Mouse (Mus musculus): ENCODE results near the gene Adam19. TPM values are rescaled to one million over a fixed set of nuclear protein-coding genes. Genes with fewer than 3 reads are reported as not detected.

Adam19 gene
- total and polyA plus RNA-seq, 3 experiments: 3.0 to 9.0 (median 4.5) TPM

DNA sequence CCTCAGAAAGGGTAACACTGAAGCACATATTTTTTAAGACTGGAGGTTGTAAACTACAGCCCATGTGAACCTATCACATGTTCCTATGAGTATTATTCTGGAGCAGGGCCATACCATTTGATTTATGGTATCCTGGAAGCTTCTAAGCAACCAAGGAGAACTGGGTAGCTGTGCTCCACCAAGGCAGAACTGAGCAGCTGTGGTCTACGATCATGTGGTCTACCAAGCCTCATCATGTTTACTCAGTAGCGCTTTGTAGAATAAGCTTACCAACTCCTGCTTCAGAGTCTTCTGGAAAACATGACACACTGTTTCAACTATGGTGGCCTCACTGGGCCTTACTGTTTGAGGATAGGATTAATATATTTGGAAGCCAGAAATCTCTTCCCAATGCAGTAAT is 60.7 kb downstream of the Adam19 start (continued):
- TF ChIP-seq JUN (IDR thresholded peaks at IDR 0.05; ENCODE audit: insufficient read depth, low read depth, low read length): peak; percentile 55; the same call in 1 of the 2 replicates
- TF ChIP-seq SMC3 (IDR thresholded peaks at IDR 0.05; ENCODE audit: low read depth, low read length): no peak
- TF ChIP-seq EP300 (IDR thresholded peaks at IDR 0.05; ENCODE audit: low read length): no peak
- TF ChIP-seq ZMIZ1 (IDR thresholded peaks at IDR 0.05; ENCODE audit: low read depth, low read length): no peak
- no peak for TF ChIP-seq TCF12 (IDR thresholded peaks at IDR 0.05; ENCODE audit: low read depth, low read length)
- no peak for TF ChIP-seq CHD1 (IDR thresholded peaks at IDR 0.05; ENCODE audit: low read depth, low read length)
- 0 out of 2 replicates have a peak, but pooled peaks have one; percentile 3 for TF ChIP-seq USF1 (IDR thresholded peaks at IDR 0.05; ENCODE audit: low read depth, low read length)
- no peak for TF ChIP-seq HCFC1 (IDR thresholded peaks at IDR 0.05; ENCODE audit: low read depth, low read length)
- TF ChIP-seq MEF2A (IDR thresholded peaks at IDR 0.05; ENCODE audit: borderline replicate concordance, low read depth, low read length): no peak
- peak; percentile 78 for TF ChIP-seq JUND (conservative IDR thresholded peaks at IDR 0.05; ENCODE audit: low read depth, low read length)

DNA sequence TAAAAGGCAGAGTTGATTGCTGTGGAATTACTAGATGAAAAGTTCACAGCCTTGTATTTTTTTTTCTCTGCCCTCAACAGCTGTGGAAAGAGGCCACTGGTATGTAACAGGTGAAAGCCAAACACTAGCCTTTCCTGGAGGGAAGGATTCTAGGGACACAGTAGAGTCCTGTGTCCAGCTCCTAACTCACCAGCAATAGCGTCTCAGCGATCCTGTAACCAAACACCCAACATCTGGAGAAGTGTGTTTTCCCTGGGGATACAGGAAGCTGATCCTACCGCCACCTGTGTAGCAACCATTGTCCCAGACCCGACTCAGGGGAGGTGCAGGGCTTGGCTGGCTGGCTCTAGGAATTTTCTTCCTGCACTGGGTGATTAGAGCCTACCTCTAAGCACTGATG is 63.8 kb downstream of the Adam19 start:
- H3K27me3 ChIP-seq (replicated peaks): no peaks in the 10 kb centered on the region
- H3K36me3 ChIP-seq (replicated peaks in 1 of 2; ENCODE audit: control insufficient read depth in 1 of 2, insufficient read depth in 1 of 2, low read length in 1 of 2): no peaks in the 10 kb centered on the region
- no peak overlapping the region for H3K4me3 ChIP-seq (replicated peaks in 1 of 3; ENCODE audit: low read depth in 2 of 3, low read length in 2 of 3, poor library complexity in 1 of 3)
- H3K4me1 ChIP-seq (ENCODE audit: control insufficient read depth in 1 of 2, insufficient read depth in 2 of 2): peaks cover 4 to 47% of the 10 kb centered on the region in 2 experiments; a peak in 2 of 4 replicates
- no peak overlapping the region for H3K4me2 ChIP-seq (ENCODE audit: insufficient read depth, low read depth, poor library complexity, severe bottlenecking)
- TF ChIP-seq UBTF (IDR thresholded peaks at IDR 0.05; ENCODE audit: low read depth, low read length) (no peak), MXI1 (IDR thresholded peaks at IDR 0.05; ENCODE audit: low read depth, low read length) (no peak), JUN (IDR thresholded peaks at IDR 0.05; ENCODE audit: insufficient read depth, low read depth, low read length) (no peak), SMC3 (IDR thresholded peaks at IDR 0.05; ENCODE audit: low read depth, low read length) (no peak), RAD21 (IDR thresholded peaks at IDR 0.05; ENCODE audit: low read depth, low read length) (no peak)
- no peak for DNase-seq (ENCODE audit: extremely low read depth)
- H3K9me3 ChIP-seq (replicated peaks; ENCODE audit: low read length): no peaks in the 10 kb centered on the region
- H3K79me2 ChIP-seq (replicated peaks; ENCODE audit: control insufficient read depth, extremely low read depth, insufficient read depth, poor library complexity, severe bottlenecking): no peaks in the 10 kb centered on the region
- dilution Hi-C loops (cut with MboI; ENCODE audit: extremely low pct_ligation_motif_present, extremely low pct_unique_long_range_greater_than_20kb, low sequenced_read_pairs): no loop called here
- H3K9ac ChIP-seq (ENCODE audit: insufficient read depth, low read depth): no peak overlapping the region
- H3K27ac ChIP-seq (ENCODE audit: insufficient read depth, low read depth): no peak overlapping the region
- in situ Hi-C loops (cut with MboI; ENCODE audit: low pct_ligation_motif_present, low pct_unique_long_range_greater_than_20kb, low sequenced_read_pairs): no loop called here

DNA sequence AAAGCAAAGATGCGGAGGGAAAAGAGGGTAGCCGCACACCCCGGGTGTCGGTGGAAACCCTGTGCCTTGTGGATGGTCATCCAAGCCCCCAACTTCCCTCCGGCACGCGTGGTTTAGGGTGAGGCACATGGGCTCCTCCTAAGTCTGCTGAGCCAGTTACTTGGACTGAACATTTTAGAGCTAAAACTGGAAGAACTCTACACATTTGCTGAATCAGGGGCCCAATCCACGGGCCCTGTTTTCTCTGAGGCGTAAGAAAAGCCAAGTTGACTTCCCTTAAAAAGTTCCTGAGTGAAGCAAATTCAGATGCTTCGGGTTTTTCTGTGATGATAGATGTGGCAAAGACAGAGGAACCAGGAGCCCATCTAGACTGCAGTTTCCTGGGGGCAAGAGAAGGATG is 64.3 kb downstream of the Adam19 start:
- no peak overlapping the region for H3K4me3 ChIP-seq (replicated peaks in 1 of 3; ENCODE audit: low read depth in 2 of 3, low read length in 2 of 3, poor library complexity in 1 of 3)
- H3K27me3 ChIP-seq (replicated peaks): no peaks in the 10 kb centered on the region
- dilution Hi-C loops (cut with MboI; ENCODE audit: extremely low pct_ligation_motif_present, extremely low pct_unique_long_range_greater_than_20kb, low sequenced_read_pairs) (no loop called here), in situ Hi-C loops (cut with MboI; ENCODE audit: low pct_ligation_motif_present, low pct_unique_long_range_greater_than_20kb, low sequenced_read_pairs) (no loop called here)
- no peak overlapping the region for H3K9ac ChIP-seq (ENCODE audit: insufficient read depth, low read depth)
- peaks cover 7 to 50% of the 10 kb centered on the region in 2 experiments; a peak in 3 of 4 replicates for H3K4me1 ChIP-seq (ENCODE audit: control insufficient read depth in 1 of 2, insufficient read depth in 2 of 2)
- no peak for TF ChIP-seq JUN (IDR thresholded peaks at IDR 0.05; ENCODE audit: insufficient read depth, low read depth, low read length)
- TF ChIP-seq KAT2A (IDR thresholded peaks at IDR 0.05; ENCODE audit: insufficient replicate concordance, low read length): no peak
- TF ChIP-seq MAFK (IDR thresholded peaks at IDR 0.05; ENCODE audit: insufficient replicate concordance, low read length): no peak
- TF ChIP-seq USF2 (conservative IDR thresholded peaks at IDR 0.05; ENCODE audit: low read depth, low read length): no peak
- no peak for TF ChIP-seq USF1 (IDR thresholded peaks at IDR 0.05; ENCODE audit: low read depth, low read length)
- TF ChIP-seq ZMIZ1 (IDR thresholded peaks at IDR 0.05; ENCODE audit: low read depth, low read length): no peak
- no peak for TF ChIP-seq RCOR1 (conservative IDR thresholded peaks at IDR 0.05; ENCODE audit: low read depth, low read length)
- no peak for TF ChIP-seq PAX5 (IDR thresholded peaks at IDR 0.05; ENCODE audit: low read length)
- TF ChIP-seq BHLHE40 (IDR thresholded peaks at IDR 0.05; ENCODE audit: low read depth, low read length): no peak
- TF ChIP-seq RAD21 (IDR thresholded peaks at IDR 0.05; ENCODE audit: low read depth, low read length): no peak
- TF ChIP-seq EP300 (IDR thresholded peaks at IDR 0.05; ENCODE audit: low read length): no peak
- no peaks in the 10 kb centered on the region for H3K36me3 ChIP-seq (replicated peaks in 1 of 2; ENCODE audit: control insufficient read depth in 1 of 2, insufficient read depth in 1 of 2, low read length in 1 of 2)
- no peaks in the 10 kb centered on the region for H3K9me3 ChIP-seq (replicated peaks; ENCODE audit: low read length)
- DNase-seq (ENCODE audit: extremely low read depth): no peak
- no peak overlapping the region for H3K4me2 ChIP-seq (ENCODE audit: insufficient read depth, low read depth, poor library complexity, severe bottlenecking)
- H3K79me2 ChIP-seq (replicated peaks; ENCODE audit: control insufficient read depth, extremely low read depth, insufficient read depth, poor library complexity, severe bottlenecking): no peaks in the 10 kb centered on the region
- H3K27ac ChIP-seq (ENCODE audit: insufficient read depth, low read depth): no peak overlapping the region
